Mouse (Mus musculus): Measurements from ENCODE around the gene Map2. TPM values are rescaled to one million over a fixed set of nuclear protein-coding genes. Genes with fewer than 3 reads are reported as not detected.

Map2 gene
- total RNA-seq, 1 experiment from 2014 or later = 25.6 TPM

DNA sequence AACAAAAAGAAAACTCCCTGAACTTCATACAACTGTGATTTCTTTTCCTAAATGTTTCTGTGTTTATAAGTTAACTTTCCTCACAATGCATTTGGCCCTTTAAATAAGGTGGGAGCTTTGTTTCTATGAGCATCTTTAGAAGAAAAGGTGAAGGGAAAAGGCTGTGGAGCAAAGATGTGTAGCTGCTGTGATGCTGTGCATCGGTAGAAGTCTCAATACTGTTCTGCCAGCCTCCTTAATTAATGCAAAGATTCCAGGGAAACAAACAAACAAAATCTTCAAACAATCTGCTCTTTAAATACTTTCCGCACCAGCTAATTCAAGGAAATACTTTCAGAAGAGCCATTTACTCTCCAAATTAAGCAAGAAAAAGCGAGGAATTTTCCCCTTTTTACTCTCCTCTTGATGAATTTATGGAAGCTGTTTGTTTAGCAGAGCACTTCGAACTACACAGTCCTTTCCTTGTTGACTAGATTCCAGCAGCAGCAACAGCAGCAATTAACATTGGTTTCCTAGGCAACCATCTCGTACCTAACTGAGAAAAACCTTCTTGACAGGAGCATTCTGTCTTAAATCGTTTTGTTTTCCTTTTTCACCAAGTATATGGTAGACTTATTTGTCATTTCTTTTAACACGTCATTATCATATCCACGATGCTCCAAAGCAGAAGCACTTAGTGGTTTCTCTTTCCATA is 220.0 kb downstream of the Map2 start:
- DNase-seq = no peak

GRCm38 (mm10) chr1:66395826-66396225 is 220.8 kb downstream of the Map2 start:
- no peak for DNase-seq

GRCm38 (mm10) chr1:66401902-66402301 is 226.8 kb downstream of the Map2 start:
- no peak for DNase-seq

DNA sequence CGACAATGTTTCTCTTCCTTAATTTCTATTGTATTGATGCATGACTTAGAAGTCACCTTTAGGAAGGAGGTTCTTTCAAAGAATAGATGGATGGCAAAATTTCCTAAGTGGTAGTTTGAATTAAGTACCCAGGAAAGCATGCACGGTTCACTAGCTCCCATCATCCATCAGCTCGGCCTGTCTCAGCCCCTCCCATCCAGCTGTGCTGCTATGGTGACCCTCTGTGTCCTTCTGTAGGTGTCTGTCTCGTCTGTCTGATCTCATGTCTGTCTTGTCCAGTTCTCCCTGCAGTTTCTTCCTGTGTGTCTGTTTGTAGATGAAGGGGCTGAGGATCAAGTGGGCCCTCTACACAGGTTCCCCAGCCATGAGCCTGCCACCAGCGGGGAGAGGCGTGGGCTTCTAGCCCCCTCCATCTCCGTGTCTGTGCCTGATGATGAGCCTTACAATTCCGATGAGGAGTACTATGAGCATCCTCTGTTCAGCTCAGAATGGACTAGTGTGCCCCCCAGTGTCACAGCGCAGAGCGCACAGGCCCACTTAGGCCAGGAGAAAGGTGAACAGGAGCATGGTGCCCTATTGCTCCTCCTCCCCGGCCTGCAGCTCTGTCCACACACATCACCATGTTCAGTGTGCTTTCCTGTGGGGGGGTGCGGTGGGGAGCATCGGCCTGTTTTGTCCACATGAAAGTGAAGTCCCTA is 232.3 kb downstream of the Map2 start:
- DNase-seq = no peak

DNA sequence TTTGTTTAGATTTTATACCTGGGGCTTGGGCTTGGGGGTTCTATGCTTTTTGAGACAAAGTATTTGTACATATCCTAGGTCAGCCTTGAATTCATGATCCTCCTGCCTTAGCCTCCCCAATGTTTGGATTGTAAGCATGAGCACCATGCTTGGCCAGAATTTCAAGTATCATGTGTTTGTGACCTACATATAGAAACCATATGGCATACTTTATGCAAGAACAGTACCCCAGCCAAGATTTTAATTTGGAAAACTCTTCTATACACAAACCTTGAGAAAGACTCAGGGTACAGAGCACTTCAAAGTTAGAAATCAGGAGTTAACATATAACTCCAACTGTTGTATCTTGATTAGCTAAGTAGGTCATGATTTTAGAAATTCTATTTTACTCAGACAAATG is 243.3 kb downstream of the Map2 start:
- no peak for DNase-seq

GRCm38 (mm10) chr1:66426073-66426472 is 251.0 kb downstream of the Map2 start:
- DNase-seq = no peak

- no peak for DNase-seq
Measured at GRCm38 (mm10) chr1:66430962-66431361, 255.9 kb downstream of the Map2 start.

DNA sequence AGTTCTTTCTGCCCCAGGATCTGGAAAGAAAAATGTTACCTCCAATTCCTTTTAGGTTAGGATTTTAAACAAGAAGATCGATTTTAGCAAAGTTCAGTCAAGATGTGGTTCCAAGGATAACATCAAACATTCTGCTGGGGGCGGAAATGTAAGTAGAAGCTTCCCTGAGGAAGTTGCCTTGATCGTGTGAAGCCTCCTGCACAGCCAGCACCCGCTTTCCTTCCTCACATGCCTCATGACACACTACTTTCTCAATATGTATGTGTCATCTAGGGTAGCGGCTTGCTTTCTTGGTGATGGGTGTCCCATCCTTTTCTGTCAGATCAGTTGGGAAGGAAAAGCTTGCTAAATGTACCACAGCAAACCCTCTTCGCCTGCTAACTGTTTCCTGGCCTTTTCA is 256.4 kb downstream of the Map2 start:
- no peak for DNase-seq

DNA sequence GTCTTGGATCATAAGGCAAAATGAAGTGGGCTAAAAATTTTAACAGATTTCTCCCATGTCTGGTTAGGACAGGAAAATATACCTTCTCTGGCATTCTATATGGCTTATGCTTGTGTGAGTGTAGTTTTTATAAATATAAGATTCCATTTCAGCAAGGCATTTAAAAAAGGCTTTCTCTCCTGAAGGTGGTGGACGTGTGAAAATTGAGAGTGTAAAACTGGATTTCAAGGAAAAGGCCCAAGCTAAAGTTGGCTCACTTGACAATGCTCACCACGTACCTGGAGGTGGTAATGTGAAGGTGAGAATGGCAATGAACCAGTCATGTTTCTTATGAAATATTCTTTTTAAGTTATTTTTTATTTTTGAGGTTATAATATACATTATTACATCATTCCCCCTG is 263.0 kb downstream of the Map2 start:
- no peak for DNase-seq

GRCm38 (mm10) chr1:66442922-66443321 is 267.8 kb downstream of the Map2 start:
- DNase-seq = no peak

- no peak for DNase-seq
Measured at GRCm38 (mm10) chr1:66449471-66449870, 274.4 kb downstream of the Map2 start.

- DNase-seq = no peak
Measured at GRCm38 (mm10) chr1:66456580-66456979, 281.5 kb downstream of the Map2 start.

GRCm38 (mm10) chr1:66457747-66458146 is 282.7 kb downstream of the Map2 start:
- DNase-seq = no peak

GRCm38 (mm10) chr1:66459394-66459793 is 284.3 kb downstream of the Map2 start:
- no peak for DNase-seq

- DNase-seq = no peak
Measured at GRCm38 (mm10) chr1:66460850-66461249, 285.8 kb downstream of the Map2 start.

DNA sequence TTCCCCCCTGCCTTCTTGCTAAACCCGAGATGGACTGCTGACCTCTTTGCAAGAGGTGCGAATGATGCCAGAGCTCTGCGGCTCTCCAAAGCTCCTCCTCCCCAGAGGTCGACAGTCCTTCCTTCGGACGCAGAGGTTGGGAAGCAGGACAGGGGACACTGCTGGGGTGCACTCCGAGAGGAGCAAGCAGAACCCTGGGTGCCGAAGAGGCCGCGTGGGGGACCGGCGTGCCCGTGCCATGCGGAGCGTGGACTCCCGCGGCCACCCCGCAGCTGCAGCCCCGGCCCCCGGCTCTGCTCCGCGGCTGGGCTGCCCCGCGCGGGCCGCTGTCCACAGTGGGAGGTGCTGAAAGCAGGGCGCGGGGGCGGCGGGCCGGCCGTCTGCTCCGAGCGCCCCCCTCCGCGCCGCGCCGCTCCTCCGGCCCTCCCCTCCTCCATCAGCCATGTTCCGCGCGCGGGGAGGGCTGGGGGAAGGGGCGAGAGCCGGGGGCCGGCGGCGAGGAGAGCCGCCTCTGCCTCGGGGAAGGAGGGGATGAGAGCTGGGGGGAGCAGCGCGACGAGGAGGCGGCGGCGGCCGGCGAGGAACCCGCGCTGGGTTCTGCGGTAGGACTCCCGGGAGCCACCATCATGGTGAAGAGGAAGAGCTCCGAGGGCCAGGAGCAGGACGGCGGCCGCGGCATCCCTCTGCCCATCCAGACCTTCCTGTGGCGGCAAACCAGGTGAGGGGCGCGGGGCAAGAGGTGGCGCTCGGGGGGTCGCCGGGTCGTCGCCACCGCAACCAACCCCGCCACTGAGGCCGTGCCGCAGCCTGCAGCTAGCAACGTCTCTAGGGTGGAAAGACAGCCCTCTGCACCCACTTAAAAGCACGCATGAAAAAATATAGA is 293.0 kb downstream of the Map2 start, which contains the start of gene Unc80:
TSS of gene Unc80 (plus strand) at position 547 of the 883 bp plus-strand sequence.
- peak; percentile 75 for DNase-seq

DNA sequence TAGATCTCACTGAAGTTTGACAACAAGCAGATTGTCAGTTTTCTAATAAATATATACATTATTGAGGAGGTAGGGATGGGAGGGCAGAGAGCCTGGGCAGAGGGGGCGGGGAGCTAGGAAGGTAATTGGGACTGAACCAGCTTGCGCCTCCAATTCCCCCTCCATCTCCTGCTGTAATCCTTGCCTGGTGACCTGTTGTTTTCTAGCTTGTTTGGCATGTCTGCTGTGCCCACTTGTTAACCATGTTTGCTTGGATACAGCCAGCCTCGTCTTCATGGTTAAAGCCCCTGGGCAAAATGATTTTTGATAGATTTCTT is 293.6 kb downstream of the Map2 start:
- DNase-seq = no peak

- no peak for DNase-seq
Measured at GRCm38 (mm10) chr1:66482751-66483150, 307.7 kb downstream of the Map2 start.

Other genes with a start within 250 kb of the Map2 start
- not detected in 2 replicates for gene Crygf, start 248.8 kb upstream of the Map2 start, total RNA-seq (2021)